Mouse (Mus musculus) heart, embryonic 10.5 days (tissue): Measurements from ENCODE around the gene Ccser1. TPM values are rescaled to one million over a fixed set of nuclear protein-coding genes. Genes with fewer than 3 reads are reported as not detected.
"Not testable (repeated sequence)": the region's sequence is repeated elsewhere in the genome, so short reads cannot be mapped to it uniquely, and the experiment has no call there.

Experiments
- DNase-seq: peaks from one replicate; pipeline ENCODE4 v3.0.0-alpha.2; 2017; ENCODE audit warnings: low spot score
- H3K27ac ChIP-seq: fragments of 300-500 bp; sonication (generic); 2 replicates; pipeline ENCODE4 v1.5.1; 2016; ENCODE audit warnings: mild to moderate bottlenecking
- H3K27me3 ChIP-seq: fragments of 300-500 bp; sonication (generic); 2 replicates; pipeline ENCODE4 v1.6.1; 2016; ENCODE audit warnings: mild to moderate bottlenecking; ENCODE audit not compliant: poor library complexity, insufficient read depth, severe bottlenecking
- H3K36me3 ChIP-seq: fragments of 300-500 bp; sonication (generic); 2 replicates; pipeline ENCODE4 v1.6.1; 2016; ENCODE audit warnings: mild to moderate bottlenecking, moderate library complexity
- H3K4me1 ChIP-seq: fragments of 300-500 bp; sonication (generic); 2 replicates; pipeline ENCODE4 v1.6.1; 2016; ENCODE audit warnings: mild to moderate bottlenecking
- H3K4me3 ChIP-seq: fragments of 300-500 bp; sonication (generic); 2 replicates; pipeline ENCODE4 v1.5.1; 2016; ENCODE audit warnings: mild to moderate bottlenecking, moderate library complexity
- H3K9me3 ChIP-seq: fragments of 300-500 bp; sonication (generic); 2 replicates; pipeline ENCODE4 v1.6.1; 2016; ENCODE audit warnings: mild to moderate bottlenecking, moderate library complexity
- WGBS: fragments of 180-500 bp; shearing (Covaris S2); methylation state at CpG from one replicate; pipeline ENCODE4 v1.1.7; 2016; 5-methylcytosine and 5-hydroxymethylcytosine counted together
- polyA plus RNA-seq: library from polyadenylated mRNA; unstranded; fragments of >200 nt; fragmentation: Nextera tagmentation; extraction: Ambion mirVana; gene quantifications from 2 replicates; pipeline ENCODE4 v1.2.1, GENCODE M21; 2016

Ccser1 gene
- polyA plus RNA-seq, 1 experiment from 2014 or later, result 2.3 TPM

DNA sequence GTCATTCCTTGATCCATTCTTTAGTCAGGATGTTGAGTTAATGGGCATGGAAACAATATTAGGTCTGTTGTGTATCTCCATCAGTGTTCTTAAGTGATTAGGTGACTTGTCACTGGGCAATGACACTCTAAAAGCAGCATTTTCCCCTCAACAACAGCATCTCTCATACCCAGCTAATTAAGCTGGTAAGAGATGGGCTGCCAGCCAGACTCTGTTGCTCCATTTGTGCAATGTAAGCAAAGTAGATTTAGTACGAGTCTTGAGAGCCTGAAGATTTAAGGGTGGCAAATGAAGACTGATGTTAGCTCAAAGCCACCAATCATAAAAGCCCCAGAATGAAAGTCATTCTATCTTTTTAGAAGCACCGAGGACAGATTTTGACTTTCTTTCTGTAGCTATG is 60.5 kb downstream of the Ccser1 start:
- WGBS, result 77% methylated on average over 2 of the region's 2 CpGs
- H3K4me3 ChIP-seq, result no peak overlapping the region
- no peaks in the 10 kb centered on the region for H3K27me3 ChIP-seq
- no peak for DNase-seq
- no peaks in the 10 kb centered on the region for H3K36me3 ChIP-seq
- H3K9me3 ChIP-seq, result no peaks in the 10 kb centered on the region
- H3K27ac ChIP-seq, result no peak overlapping the region
- H3K4me1 ChIP-seq, result no peaks in the 10 kb centered on the region

DNA sequence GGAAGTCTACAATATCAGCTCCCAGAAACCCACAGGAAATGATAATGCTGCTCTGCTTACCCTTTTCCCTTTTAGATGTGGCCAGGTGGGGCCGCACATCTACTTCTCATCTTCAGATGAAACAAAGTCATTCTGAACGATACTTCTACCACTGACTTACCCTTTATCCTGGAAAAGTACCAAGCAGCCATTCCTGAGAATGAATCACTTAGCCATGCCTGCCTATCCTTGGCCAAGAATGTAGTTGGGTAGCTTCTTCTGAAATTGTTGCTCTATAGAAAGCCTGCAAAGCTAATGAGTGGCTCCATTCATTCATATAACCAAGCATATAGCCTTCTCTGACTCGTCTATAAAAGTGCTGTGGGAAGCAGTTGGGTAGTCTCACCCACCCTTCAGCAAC is 62.4 kb downstream of the Ccser1 start:
- no peak for DNase-seq
- Histone ChIP-seq H3K4me3 (no peak overlapping the region), H3K9me3 (no peaks in the 10 kb centered on the region), H3K4me1 (no peaks in the 10 kb centered on the region), H3K27ac (no peak overlapping the region), H3K36me3 (no peaks in the 10 kb centered on the region), H3K27me3 (no peaks in the 10 kb centered on the region)
- WGBS, result 78% methylated on average over 3 of the region's 3 CpGs

DNA sequence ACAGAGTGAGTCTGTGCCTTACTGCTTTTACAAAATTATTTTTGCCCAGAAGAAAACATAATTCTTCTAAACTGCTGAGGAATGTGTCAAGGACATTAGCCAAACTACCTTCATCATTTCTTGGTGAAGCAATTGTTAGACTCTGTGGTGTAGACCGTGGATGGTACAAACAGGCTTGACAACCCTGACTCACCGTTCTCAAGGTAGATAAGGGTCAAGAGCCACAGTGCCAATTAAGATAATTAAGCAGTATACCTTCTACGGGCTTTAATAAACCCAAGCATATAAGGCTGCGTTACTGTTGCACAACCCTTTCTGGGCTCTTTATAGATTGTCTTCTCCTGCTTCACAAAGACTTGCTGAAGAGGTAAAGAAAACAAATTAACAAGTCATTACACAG is 66.4 kb downstream of the Ccser1 start:
- H3K27me3 ChIP-seq, result no peaks in the 10 kb centered on the region
- H3K36me3 ChIP-seq, result no peaks in the 10 kb centered on the region
- no peak overlapping the region for H3K4me3 ChIP-seq
- H3K27ac ChIP-seq, result no peak overlapping the region
- no peaks in the 10 kb centered on the region for H3K4me1 ChIP-seq
- no peak for DNase-seq
- 69% methylated on average over 4 of the region's 4 CpGs for WGBS
- no peaks in the 10 kb centered on the region for H3K9me3 ChIP-seq

DNA sequence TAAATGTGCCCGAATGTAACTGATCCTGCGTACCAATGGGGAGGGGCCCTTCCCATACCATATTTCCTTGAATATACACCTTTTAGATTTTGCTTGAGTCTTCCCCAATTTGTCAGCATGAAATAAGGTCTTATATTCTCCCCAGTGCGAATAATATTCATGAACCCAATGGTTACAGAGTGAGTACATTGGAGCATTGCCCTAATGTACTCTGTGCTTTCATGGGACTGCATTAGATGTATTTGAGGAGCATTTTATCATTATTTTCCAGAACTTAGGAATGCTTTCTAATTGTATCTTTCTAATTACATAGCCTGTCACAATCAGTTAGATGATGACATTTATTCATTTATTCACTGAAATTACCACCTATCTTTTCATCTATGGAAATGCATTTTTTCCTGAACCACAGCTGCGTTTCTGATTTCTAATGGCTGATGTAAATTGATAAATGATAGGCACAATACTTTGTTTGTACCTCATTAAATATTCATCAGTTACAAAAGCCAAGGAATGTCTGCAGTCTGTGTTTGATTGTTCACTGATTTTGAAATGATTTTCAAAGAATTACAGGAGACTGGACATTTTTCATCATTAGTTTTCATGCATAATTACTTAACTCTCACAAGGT is 67.8 kb downstream of the Ccser1 start:
- Histone ChIP-seq H3K27ac (no peak overlapping the region), H3K9me3 (no peaks in the 10 kb centered on the region), H3K4me1 (no peaks in the 10 kb centered on the region), H3K4me3 (no peak overlapping the region), H3K27me3 (no peaks in the 10 kb centered on the region), H3K36me3 (no peaks in the 10 kb centered on the region)
- DNase-seq, result no peak
- 81% methylated on average over 4 of the region's 4 CpGs for WGBS

DNA sequence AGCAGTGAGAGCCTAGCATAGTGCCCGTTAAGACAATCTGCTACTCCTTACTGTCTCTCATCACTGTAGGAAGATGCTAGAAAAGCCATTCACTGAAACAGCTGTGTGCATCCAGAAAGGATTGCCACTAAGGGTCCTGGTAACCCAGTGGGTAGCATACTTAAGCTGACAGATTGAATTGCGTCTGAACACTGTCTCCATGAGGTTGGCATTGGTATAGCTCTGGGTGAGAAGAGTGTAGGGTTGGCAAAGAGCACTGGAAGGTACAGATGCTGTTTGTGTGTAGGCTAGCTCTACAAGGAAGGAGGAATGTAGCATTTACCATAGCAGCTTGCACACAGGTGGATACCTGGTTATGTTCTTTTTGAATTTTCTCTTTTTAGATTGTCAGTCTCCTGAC is 68.6 kb downstream of the Ccser1 start:
- Histone ChIP-seq H3K27me3 (no peaks in the 10 kb centered on the region), H3K4me3 (no peak overlapping the region), H3K36me3 (no peaks in the 10 kb centered on the region), H3K4me1 (no peaks in the 10 kb centered on the region), H3K9me3 (no peaks in the 10 kb centered on the region), H3K27ac (no peak overlapping the region)
- 75% methylated on average over 2 of the region's 2 CpGs for WGBS
- DNase-seq, result no peak

DNA sequence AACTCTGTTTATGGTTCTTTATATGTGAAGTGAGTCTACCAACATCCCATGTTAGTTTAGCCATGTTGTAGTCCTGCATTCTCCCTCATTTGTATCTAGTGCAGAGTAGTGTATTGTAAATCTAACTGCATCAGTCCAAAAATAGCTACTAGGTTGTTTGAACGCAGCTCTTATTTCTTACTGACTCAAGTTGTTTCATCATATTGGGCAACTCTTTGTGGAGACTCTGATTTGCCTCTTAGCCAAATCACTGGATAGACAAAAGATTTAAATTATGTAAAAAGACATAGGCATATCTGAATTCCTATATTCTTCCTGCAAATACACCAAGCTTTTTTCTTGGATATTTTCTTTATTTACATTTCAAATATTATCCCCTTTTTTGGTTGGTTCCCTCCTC is 71.1 kb downstream of the Ccser1 start:
- no peaks in the 10 kb centered on the region for H3K27me3 ChIP-seq
- H3K36me3 ChIP-seq, result no peaks in the 10 kb centered on the region
- H3K4me1 ChIP-seq, result no peaks in the 10 kb centered on the region
- WGBS, result 66% methylated on average over 1 of the region's 1 CpGs
- no peak overlapping the region for H3K4me3 ChIP-seq
- no peak overlapping the region for H3K27ac ChIP-seq
- no peak for DNase-seq
- H3K9me3 ChIP-seq, result no peaks in the 10 kb centered on the region

DNA sequence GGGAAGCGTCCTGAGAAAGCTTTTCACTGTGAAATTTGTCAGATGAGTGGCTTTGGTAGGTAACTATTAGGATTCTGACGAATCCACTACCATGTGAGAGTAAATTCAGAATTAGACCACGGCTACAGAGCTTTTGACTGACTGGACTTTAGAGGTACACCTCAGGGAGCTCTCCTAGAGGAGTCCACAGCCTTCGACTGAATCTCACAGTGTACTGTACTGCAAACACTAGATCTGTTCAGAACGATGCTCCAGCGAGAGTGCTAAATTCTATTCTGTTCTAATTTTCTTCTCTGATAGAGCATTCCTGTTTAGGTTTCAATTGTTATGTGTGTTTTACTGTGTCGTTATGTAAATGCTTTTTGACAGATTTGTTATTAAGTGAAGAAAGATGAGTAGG is 72.8 kb downstream of the Ccser1 start:
- WGBS, result 80% methylated on average over 7 of the region's 7 CpGs

DNA sequence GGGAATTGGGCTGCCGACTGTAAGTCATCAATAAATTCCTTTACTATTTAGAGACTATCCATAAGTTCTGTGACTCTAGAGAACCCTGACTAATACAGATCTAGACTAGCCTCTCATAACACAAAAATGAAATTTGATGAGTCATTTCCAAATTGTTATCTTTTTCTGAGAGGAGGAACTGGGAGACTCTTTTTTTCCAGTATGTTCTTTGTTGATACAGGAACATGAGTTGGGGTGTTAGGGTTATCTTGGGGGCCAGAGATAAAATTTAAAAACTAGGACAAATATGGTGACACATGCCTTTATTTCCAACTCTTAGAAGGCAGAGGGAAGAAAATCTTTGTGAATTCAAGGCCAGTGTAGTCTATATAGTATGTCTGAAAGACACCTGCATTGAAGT is 75.8 kb downstream of the Ccser1 start:
- not testable (repeated sequence) for H3K36me3 ChIP-seq, H3K27ac ChIP-seq, H3K9me3 ChIP-seq, H3K4me3 ChIP-seq, DNase-seq, H3K4me1 ChIP-seq, H3K27me3 ChIP-seq
- WGBS, result 88% methylated on average over 1 of the region's 1 CpGs

More for the DNA sequence above, 72.8 kb downstream of the Ccser1 start:
- Histone ChIP-seq H3K27me3 (no peaks in the 10 kb centered on the region), H3K4me3 (no peak overlapping the region), H3K9me3 (no peaks in the 10 kb centered on the region), H3K27ac (no peak overlapping the region), H3K4me1 (no peaks in the 10 kb centered on the region), H3K36me3 (no peaks in the 10 kb centered on the region)
- no peak for DNase-seq

DNA sequence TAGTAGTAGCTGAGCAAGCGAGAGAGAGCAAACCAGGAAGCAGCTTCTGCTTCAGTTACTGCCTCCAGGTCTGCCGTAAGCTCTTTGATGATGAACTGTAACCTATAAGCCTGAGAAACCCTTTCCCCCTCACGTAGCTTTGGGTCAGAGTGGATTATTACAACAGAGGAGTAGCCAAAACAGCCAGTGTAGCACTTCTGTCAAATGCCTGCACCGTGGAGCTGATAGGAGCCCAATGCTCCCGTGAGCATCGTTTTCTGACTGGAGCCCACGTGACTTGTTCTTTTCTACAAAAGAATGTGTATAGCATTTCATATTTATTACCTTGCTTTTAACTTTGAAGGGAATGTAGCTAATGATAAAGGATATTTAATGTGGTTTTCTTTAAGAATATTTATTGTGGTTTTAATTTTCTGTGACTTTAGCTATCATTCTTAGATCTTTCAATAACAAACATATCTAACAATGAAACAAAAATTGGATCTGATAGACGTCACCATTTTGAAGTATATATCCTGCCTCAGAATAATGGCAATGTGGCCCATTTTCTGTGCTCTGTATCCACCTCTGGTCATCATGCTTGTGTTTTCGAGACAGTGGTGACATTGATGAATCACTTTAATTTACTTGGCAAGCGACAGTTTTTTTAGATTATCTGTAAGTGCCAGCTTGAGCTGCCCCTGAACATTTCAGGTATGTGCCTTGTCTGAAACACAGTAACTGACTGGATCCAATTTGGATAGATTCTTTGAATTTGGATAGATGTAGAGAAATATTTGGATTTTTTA is 78.9 kb downstream of the Ccser1 start:
- Histone ChIP-seq H3K4me3 (no peak overlapping the region), H3K36me3 (no peaks in the 10 kb centered on the region), H3K9me3 (no peaks in the 10 kb centered on the region), H3K27me3 (no peaks in the 10 kb centered on the region), H3K27ac (no peak overlapping the region), H3K4me1 (peaks cover 7% of the 10 kb centered on the region; the same call in 1 of the 2 replicates)
- DNase-seq, result no peak
- 66% methylated on average over 10 of the region's 10 CpGs for WGBS

DNA sequence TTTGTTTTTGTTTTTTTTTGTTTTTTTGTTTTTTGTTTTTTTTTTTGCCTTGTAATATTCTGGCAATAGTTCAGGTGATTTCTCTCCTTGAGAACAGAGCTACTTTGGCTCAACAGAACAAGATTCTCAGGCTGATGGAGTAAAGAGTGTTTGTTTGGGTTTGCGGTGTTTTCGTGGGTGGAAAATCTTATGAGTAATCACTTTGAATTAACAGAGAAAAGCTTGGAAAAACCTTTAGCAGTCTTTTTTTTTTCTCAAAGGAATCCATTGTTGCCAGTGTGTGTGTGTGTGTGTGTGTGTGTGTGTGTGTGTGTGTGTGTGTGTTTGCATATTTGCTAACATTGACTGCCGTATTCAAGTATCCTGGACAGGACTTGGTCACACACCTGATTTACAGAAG is 81.3 kb downstream of the Ccser1 start:
- Histone ChIP-seq H3K27ac (no peak overlapping the region), H3K4me1 (peaks cover 7% of the 10 kb centered on the region; the same call in 1 of the 2 replicates), H3K4me3 (no peak overlapping the region), H3K9me3 (no peaks in the 10 kb centered on the region), H3K36me3 (no peaks in the 10 kb centered on the region), H3K27me3 (no peaks in the 10 kb centered on the region)
- WGBS, result 91% methylated on average over 3 of the region's 3 CpGs
- DNase-seq, result no peak

DNA sequence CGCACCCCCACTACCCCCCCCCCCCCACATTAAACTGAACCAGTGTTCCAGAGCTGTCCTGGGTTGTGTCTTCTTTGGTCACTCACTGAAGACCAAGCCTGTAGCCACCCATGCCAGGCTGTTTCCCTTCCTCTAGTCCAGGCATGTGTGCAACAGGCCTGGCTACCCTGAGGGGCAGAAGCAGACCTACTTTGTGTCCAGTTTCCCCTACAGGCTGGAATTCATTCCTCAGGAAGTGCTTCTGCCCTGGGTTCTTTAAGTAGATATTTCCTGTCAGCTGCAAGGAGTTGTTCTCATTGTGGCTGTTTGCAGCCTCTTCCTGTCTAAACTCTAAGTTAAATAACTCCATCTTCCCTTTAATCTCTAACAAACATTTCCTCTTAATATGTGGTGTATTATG is 82.3 kb downstream of the Ccser1 start:
- H3K4me1 ChIP-seq, result peaks cover 7% of the 10 kb centered on the region; the same call in 1 of the 2 replicates
- H3K27me3 ChIP-seq, result no peaks in the 10 kb centered on the region
- no peak overlapping the region for H3K4me3 ChIP-seq
- WGBS, result 75% methylated on average over 1 of the region's 1 CpGs
- no peak for DNase-seq
- H3K9me3 ChIP-seq, result no peaks in the 10 kb centered on the region
- H3K36me3 ChIP-seq, result no peaks in the 10 kb centered on the region
- peak overlapping the region; percentile 57 for H3K27ac ChIP-seq

DNA sequence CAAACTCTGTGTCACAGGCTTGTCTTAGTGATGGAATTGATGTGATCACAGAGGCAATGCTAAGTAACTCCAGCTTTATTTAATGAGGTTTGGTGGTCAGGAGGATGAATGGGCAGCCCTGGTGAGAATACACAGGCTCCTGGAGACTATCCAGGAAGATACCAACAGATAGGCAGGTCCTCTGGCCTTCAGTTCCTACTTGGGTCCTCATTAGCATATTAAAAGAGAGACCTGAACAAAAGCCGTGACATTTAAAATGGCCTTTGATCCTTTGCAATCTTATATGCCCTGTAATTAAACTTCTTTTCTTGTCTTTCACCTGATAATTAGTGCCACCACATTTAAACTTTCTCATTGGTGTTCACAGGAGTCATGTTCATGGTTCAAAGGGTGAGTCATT is 83.2 kb downstream of the Ccser1 start:
- peaks cover 7% of the 10 kb centered on the region; the same call in 1 of the 2 replicates for H3K4me1 ChIP-seq
- no peak overlapping the region for H3K4me3 ChIP-seq
- no peak for DNase-seq
- H3K36me3 ChIP-seq, result no peaks in the 10 kb centered on the region
- no peaks in the 10 kb centered on the region for H3K9me3 ChIP-seq
- WGBS, result 56% methylated on average over 1 of the region's 1 CpGs
- H3K27ac ChIP-seq, result no peak overlapping the region
- no peaks in the 10 kb centered on the region for H3K27me3 ChIP-seq

DNA sequence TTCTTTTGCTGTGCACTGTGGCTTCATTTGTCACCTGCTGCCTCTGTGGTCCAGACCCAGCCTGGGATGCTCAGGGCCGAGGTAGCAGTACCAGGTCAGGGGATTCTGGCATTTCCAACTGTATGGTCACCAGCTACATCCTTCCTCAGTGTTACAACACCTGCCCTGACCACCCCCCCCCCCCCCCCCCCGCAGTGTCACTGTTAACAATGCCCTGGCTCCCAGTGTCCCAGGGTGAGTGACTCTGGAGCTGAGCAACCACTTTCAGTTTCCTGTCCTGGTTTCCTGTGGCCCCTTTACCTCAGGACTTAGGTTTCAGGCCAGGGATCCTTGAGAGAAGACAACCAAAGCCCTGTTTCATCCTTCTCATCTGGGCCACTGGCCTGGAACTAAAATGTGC is 90.9 kb downstream of the Ccser1 start:
- Histone ChIP-seq H3K27me3 (no peaks in the 10 kb centered on the region), H3K4me3 (no peak overlapping the region), H3K27ac (no peak overlapping the region), H3K36me3 (no peaks in the 10 kb centered on the region), H3K9me3 (no peaks in the 10 kb centered on the region), H3K4me1 (peaks cover 3% of the 10 kb centered on the region; the same call in 1 of the 2 replicates)
- WGBS, result 50% methylated on average over 1 of the region's 2 CpGs
- DNase-seq, result no peak
